Mouse (Mus musculus): ENCODE data around the gene Spata3. TPM values are rescaled to one million over a fixed set of nuclear protein-coding genes. Genes with fewer than 3 reads are reported as not detected.
"Not testable (repeated sequence)": the region's sequence is repeated elsewhere in the genome, so short reads cannot be mapped to it uniquely, and the experiment has no call there.

Spata3 gene
- polyA plus RNA-seq (2015; fragmentation: Nextera tagmentation; extraction: Ambion mirVana) = 0.24 TPM in 1 of 2 replicates, not detected in the other

- Histone ChIP-seq H3K4me2 (replicated peaks) (no peak within 1 kb of the TSS), H3K27me3 (peaks cover 30% of the 10 kb centered on the region), H3K9me3 (replicated peaks) (no peaks in the 10 kb centered on the region), H3K4me3 (replicated peaks) (no peak within 1 kb of the TSS), H3K27ac (replicated peaks) (no peak within 1 kb of the TSS), H3K36me3 (no peaks in the 10 kb centered on the region), H3K4me1 (peaks cover 7% of the 10 kb centered on the region; the same call in 1 of the 2 replicates), H3K9ac (no peak within 1 kb of the TSS)
- no peak for ATAC-seq (ENCODE audit: insufficient number of reproducible peaks, low FRiP score, low TSS enrichment, low read depth)
- WGBS = 80% methylated on average over 8 of the region's 8 CpGs
Observed at GRCm38 (mm10) chr1:86016516-86016915, at the start of gene Spata3. Gene Spata3, plus strand, starts transcription at chr1:86016816.

GRCm38 (mm10) chr1:85969081-85969480, 47.5 kb upstream of the Spata3 start:
- no peaks in the 10 kb centered on the region for H3K4me1 ChIP-seq
- H3K27me3 ChIP-seq = no peaks in the 10 kb centered on the region
- no peaks in the 10 kb centered on the region for H3K9me3 ChIP-seq (replicated peaks)
- H3K4me3 ChIP-seq (replicated peaks) = no peak overlapping the region
- no peak overlapping the region for H3K9ac ChIP-seq
- WGBS = 73% methylated on average over 1 of the region's 1 CpGs
- ATAC-seq (ENCODE audit: insufficient number of reproducible peaks, low FRiP score, low TSS enrichment, low read depth) = no peak
- H3K36me3 ChIP-seq = no peaks in the 10 kb centered on the region
- no peak overlapping the region for H3K27ac ChIP-seq (replicated peaks)
- H3K4me2 ChIP-seq (replicated peaks) = no peak overlapping the region

- no peak overlapping the region for H3K9ac ChIP-seq
- no peak overlapping the region for H3K27ac ChIP-seq (replicated peaks)
- no peaks in the 10 kb centered on the region for H3K36me3 ChIP-seq
- H3K4me1 ChIP-seq = no peaks in the 10 kb centered on the region
- H3K4me3 ChIP-seq (replicated peaks) = no peak overlapping the region
- H3K27me3 ChIP-seq = no peaks in the 10 kb centered on the region
- 30% methylated on average over 1 of the region's 1 CpGs for WGBS
- no peak overlapping the region for H3K4me2 ChIP-seq (replicated peaks)
- no peak for ATAC-seq (ENCODE audit: insufficient number of reproducible peaks, low FRiP score, low TSS enrichment, low read depth)
- H3K9me3 ChIP-seq (replicated peaks) = no peaks in the 10 kb centered on the region
Observed at GRCm38 (mm10) chr1:85969519-85969918, 47.1 kb upstream of the Spata3 start.

- 85% methylated on average over 3 of the region's 3 CpGs for WGBS
- Histone ChIP-seq H3K4me3 (replicated peaks) (no peak overlapping the region), H3K9ac (no peak overlapping the region), H3K4me2 (replicated peaks) (no peak overlapping the region), H3K9me3 (replicated peaks) (no peaks in the 10 kb centered on the region), H3K36me3 (no peaks in the 10 kb centered on the region), H3K27ac (replicated peaks) (no peak overlapping the region), H3K4me1 (no peaks in the 10 kb centered on the region), H3K27me3 (no peaks in the 10 kb centered on the region)
- ATAC-seq (ENCODE audit: insufficient number of reproducible peaks, low FRiP score, low TSS enrichment, low read depth) = no peak
Observed at GRCm38 (mm10) chr1:85971070-85971469, 45.5 kb upstream of the Spata3 start.

- Histone ChIP-seq H3K4me2 (replicated peaks) (no peak overlapping the region), H3K9me3 (replicated peaks) (no peaks in the 10 kb centered on the region), H3K4me1 (no peaks in the 10 kb centered on the region), H3K27me3 (no peaks in the 10 kb centered on the region), H3K4me3 (replicated peaks) (no peak overlapping the region), H3K27ac (replicated peaks) (no peak overlapping the region), H3K9ac (no peak overlapping the region), H3K36me3 (no peaks in the 10 kb centered on the region)
- WGBS = 57% methylated on average over 3 of the region's 3 CpGs
- no peak for ATAC-seq (ENCODE audit: insufficient number of reproducible peaks, low FRiP score, low TSS enrichment, low read depth)
Observed at GRCm38 (mm10) chr1:85972341-85972740, 44.3 kb upstream of the Spata3 start.

GRCm38 (mm10) chr1:85973468-85973877, 43.1 kb upstream of the Spata3 start:
- ATAC-seq (ENCODE audit: insufficient number of reproducible peaks, low FRiP score, low TSS enrichment, low read depth) = no peak
- no peaks in the 10 kb centered on the region for H3K27me3 ChIP-seq
- no peaks in the 10 kb centered on the region for H3K36me3 ChIP-seq
- no peak overlapping the region for H3K27ac ChIP-seq (replicated peaks)
- H3K9me3 ChIP-seq (replicated peaks) = no peaks in the 10 kb centered on the region
- no peak overlapping the region for H3K4me2 ChIP-seq (replicated peaks)
- H3K4me1 ChIP-seq = no peaks in the 10 kb centered on the region
- H3K9ac ChIP-seq = no peak overlapping the region
- WGBS = 86% methylated on average over 2 of the region's 2 CpGs
- no peak overlapping the region for H3K4me3 ChIP-seq (replicated peaks)

GRCm38 (mm10) chr1:85977709-85978108, 38.9 kb upstream of the Spata3 start:
- H3K9me3 ChIP-seq (replicated peaks) = no peaks in the 10 kb centered on the region
- no peak for ATAC-seq (ENCODE audit: insufficient number of reproducible peaks, low FRiP score, low TSS enrichment, low read depth)
- no peaks in the 10 kb centered on the region for H3K27me3 ChIP-seq
- WGBS = 72% methylated on average over 3 of the region's 3 CpGs
- H3K4me1 ChIP-seq = no peaks in the 10 kb centered on the region
- H3K4me2 ChIP-seq (replicated peaks) = no peak overlapping the region
- H3K9ac ChIP-seq = no peak overlapping the region
- no peak overlapping the region for H3K27ac ChIP-seq (replicated peaks)
- H3K4me3 ChIP-seq (replicated peaks) = no peak overlapping the region
- H3K36me3 ChIP-seq = no peaks in the 10 kb centered on the region

- Histone ChIP-seq H3K27me3 (no peaks in the 10 kb centered on the region), H3K9ac (no peak overlapping the region), H3K36me3 (no peaks in the 10 kb centered on the region), H3K4me2 (replicated peaks) (no peak overlapping the region), H3K9me3 (replicated peaks) (no peaks in the 10 kb centered on the region), H3K27ac (replicated peaks) (no peak overlapping the region), H3K4me3 (replicated peaks) (no peak overlapping the region), H3K4me1 (no peaks in the 10 kb centered on the region)
- no peak for ATAC-seq (ENCODE audit: insufficient number of reproducible peaks, low FRiP score, low TSS enrichment, low read depth)
- whole genome bisulfite sequencing = 49% methylated on average over 7 of the region's 7 CpGs
Observed at GRCm38 (mm10) chr1:85981738-85982357, 34.8 kb upstream of the Spata3 start.

GRCm38 (mm10) chr1:85985784-85986183, 30.8 kb upstream of the Spata3 start:
- no peak overlapping the region for H3K9ac ChIP-seq
- 68% methylated on average over 3 of the region's 3 CpGs for WGBS
- ATAC-seq (ENCODE audit: insufficient number of reproducible peaks, low FRiP score, low TSS enrichment, low read depth) = no peak
- no peak overlapping the region for H3K27ac ChIP-seq (replicated peaks)
- no peaks in the 10 kb centered on the region for H3K4me1 ChIP-seq
- H3K9me3 ChIP-seq (replicated peaks) = no peaks in the 10 kb centered on the region
- H3K4me3 ChIP-seq (replicated peaks) = no peak overlapping the region
- H3K36me3 ChIP-seq = no peaks in the 10 kb centered on the region
- no peaks in the 10 kb centered on the region for H3K27me3 ChIP-seq
- H3K4me2 ChIP-seq (replicated peaks) = no peak overlapping the region

GRCm38 (mm10) chr1:85988351-85988750, 28.3 kb upstream of the Spata3 start:
- ATAC-seq (ENCODE audit: insufficient number of reproducible peaks, low FRiP score, low TSS enrichment, low read depth) = no peak
- WGBS = 75% methylated on average over 4 of the region's 4 CpGs
- no peaks in the 10 kb centered on the region for H3K9me3 ChIP-seq (replicated peaks)

GRCm38 (mm10) chr1:85988882-85989281, 27.7 kb upstream of the Spata3 start:
- H3K4me3 ChIP-seq (replicated peaks); H3K4me1 ChIP-seq; H3K36me3 ChIP-seq; H3K27me3 ChIP-seq; H3K9ac ChIP-seq; ATAC-seq (ENCODE audit: insufficient number of reproducible peaks, low FRiP score, low TSS enrichment, low read depth); H3K4me2 ChIP-seq (replicated peaks); H3K9me3 ChIP-seq (replicated peaks); H3K27ac ChIP-seq (replicated peaks): not testable (repeated sequence)
- WGBS = 83% methylated on average over 4 of the region's 4 CpGs

More at GRCm38 (mm10) chr1:85988351-85988750, 28.3 kb upstream of the Spata3 start:
- Histone ChIP-seq H3K4me1 (no peaks in the 10 kb centered on the region), H3K36me3 (no peaks in the 10 kb centered on the region), H3K27ac (replicated peaks) (no peak overlapping the region), H3K9ac (no peak overlapping the region), H3K27me3 (no peaks in the 10 kb centered on the region), H3K4me3 (replicated peaks) (no peak overlapping the region), H3K4me2 (replicated peaks) (no peak overlapping the region)

- H3K9ac ChIP-seq = no peak overlapping the region
- H3K9me3 ChIP-seq (replicated peaks) = no peaks in the 10 kb centered on the region
- H3K4me1 ChIP-seq = no peaks in the 10 kb centered on the region
- H3K4me2 ChIP-seq (replicated peaks) = no peak overlapping the region
- H3K27ac ChIP-seq (replicated peaks) = no peak overlapping the region
- no peaks in the 10 kb centered on the region for H3K36me3 ChIP-seq
- H3K27me3 ChIP-seq = no peaks in the 10 kb centered on the region
- no peak overlapping the region for H3K4me3 ChIP-seq (replicated peaks)
- ATAC-seq (ENCODE audit: insufficient number of reproducible peaks, low FRiP score, low TSS enrichment, low read depth) = no peak
- 79% methylated on average over 9 of the region's 9 CpGs for WGBS
Observed at GRCm38 (mm10) chr1:85992175-85992574, 24.4 kb upstream of the Spata3 start.
